Mouse (Mus musculus): ENCODE results near the gene 6820408C15Rik.
A peak's percentile ranks its signal among the peaks of the same experiment; 100 is the strongest.
"Not testable (repeated sequence)": the region's sequence is repeated elsewhere in the genome, so short reads cannot be mapped to it uniquely, and the experiment has no call there.

The 6820408C15Rik gene

DNA sequence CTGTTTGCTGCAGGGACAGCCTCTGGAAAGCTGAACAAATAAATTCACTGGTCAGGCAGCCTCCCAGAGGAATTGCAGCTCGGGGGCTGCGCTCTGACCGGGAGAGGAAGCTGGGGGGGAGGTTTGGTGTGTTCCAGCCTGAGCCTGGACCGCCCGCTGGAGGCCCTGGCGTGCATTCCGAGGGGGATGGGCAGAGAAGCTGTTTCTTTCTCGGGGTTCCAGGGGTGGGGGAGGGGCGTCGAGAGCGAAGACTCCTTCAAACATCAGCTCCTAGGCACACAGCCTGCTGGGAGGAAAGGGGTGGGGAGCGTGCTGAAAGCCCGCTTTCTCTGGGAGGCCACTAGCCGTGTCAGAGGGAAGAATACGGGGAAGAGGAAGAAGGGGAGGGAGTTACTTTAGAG lies 4.4 kb upstream of the 6820408C15Rik start:
- no peak for DNase-seq (ENCODE audit: extremely low read depth, insufficient read length, low spot score)

DNA sequence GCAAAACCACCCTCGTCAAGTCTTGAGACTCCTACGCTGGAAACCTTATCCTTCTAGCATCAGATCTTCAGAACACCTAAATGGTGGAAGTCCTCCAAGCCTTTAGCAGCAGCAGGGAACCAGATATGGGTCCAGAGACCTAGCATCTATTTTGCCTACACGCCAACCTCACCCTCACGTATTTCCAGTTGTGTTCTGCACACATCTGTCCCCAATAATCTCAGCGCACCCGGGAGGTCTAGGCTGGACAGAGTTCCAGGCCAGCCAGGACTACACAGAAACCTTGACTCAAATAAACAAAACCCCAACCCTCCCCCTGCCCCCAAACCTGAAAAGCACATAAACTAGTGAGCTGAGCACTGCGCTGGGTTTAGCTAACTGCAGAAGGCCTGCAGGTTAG lies 3.9 kb upstream of the 6820408C15Rik start:
- DNase-seq (ENCODE audit: extremely low read depth, insufficient read length, low spot score), result no peak

DNA sequence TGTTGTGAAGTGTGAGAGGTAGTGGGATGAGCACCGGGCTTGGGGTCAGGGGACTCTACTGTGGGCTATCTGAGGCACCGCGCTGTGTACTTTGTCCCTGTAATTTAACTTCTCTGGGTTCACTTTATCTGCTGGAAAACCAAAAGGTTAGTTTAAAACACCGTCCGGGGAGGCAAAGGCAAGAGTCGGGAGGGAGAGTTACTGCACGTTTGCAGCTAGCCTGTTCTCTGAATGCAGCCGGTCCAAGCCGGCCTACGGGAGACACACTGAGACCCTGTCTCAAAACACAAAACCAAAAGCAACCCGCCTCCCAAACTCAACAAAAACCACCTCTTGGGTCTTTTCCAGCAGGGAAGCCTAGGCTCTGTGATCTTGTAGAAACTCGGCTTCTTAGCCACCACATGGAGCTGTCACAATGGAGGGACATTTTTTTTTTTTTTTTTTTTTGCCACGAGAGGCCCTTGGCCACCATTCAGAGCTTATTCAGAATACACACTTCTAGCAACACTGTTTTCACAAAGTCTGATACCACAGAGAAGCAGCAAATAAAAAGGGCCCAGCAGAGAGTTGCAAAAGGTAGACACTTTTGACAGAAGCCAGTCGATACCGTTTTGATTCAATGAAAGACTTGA lies 2.7 kb upstream of the 6820408C15Rik start:
- no peak for DNase-seq (ENCODE audit: extremely low read depth, insufficient read length, low spot score)

DNA sequence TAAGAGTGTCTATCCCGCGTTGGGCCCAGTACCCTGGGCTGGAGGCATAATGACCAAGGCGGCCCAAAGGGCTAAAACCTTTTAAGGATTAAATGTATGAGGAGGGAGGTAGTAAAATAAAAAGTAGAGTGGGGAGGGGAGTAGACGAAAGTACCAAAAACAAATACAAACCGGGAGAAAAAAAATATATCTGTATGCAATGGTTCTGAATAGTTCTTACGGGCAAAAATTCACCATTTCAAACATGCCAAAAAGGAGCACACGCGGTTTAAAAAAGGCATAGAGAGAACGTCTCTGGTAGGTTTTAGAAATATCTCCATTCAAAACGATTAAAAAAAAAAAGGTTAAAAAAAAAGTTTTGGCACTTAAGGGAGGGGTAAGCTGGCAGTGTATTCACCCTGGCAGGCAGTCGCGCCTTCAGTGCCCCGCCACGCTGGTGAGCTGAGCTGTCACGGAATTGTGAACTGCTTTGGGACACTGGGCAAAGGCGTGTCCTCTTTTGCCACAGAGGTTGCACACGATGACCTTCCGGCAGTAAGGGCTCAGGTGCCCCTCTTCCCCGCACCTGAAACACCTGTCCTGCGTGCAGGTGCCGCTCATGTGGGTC lies 2.1 kb upstream of the 6820408C15Rik start:
- no peak for DNase-seq (ENCODE audit: extremely low read depth, insufficient read length, low spot score)

DNA sequence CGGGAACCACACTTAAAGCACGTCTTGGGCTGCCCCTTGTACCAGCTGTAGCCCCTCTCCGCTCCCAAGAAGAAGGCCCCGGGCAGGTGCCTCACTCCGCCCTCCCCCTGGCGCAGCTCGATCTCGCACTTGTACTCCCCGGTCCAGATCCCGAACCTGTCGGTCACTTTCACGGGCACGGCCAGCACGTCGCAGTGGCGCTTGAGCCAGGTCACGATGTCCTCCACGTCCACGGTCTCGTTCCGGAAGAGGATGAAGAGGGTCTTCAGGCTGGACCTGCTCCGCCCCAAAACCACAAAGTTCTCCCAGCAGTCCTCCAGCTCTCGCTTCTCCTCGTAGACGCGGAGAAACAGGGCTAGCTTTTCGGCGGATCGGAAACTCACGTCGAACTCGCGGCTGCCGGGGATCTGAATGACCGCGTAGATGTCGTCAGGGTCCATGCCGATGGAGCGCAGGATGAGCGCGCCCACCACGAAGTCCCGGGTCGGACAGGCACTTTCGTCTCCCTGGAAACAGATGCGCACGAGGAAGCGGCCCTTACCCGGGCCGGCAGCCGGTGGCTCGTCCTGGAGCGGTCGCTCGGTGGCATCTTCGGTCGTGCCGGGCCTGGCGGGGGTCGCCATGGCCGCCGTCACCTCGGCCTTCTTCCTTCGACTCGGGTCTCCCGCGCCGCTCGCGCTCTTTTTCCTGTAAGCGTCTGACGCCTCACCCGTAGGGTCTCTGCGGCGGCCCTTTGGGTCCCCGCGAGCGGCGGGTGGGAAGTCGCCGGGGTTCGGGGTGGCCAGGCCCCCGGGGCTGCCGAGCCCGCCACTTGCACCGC lies 1.4 kb upstream of the 6820408C15Rik start:
- DNase-seq (ENCODE audit: extremely low read depth, insufficient read length, low spot score), result no peak

DNA sequence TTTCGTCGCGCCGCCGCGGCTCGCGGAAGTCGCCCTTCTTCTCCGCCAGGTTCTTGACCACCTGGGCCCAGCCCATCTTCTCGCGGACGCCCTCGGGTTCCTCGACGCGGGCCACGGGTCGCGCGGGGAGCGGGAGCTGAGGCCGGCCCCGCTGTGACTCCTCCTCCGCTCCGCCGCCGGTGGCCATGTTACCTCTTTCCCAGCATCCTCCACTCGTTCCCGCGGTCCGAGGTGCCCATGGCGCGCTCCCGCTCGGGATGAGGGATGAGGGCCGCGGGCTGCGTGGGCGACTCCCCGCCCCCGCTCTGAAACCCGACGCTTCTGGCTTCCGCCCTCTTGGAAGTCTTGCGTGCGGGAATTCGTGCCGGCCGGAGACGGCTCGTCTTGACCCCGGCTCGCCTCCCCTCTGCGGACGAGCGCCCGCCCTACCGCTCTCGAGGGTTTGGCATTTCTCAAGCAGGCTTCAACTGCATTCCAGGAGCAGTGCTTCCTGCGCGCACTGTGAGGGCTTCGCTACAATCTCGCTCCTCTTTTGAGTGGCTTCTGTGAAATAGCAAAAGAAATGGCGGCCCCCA lies 709 bp upstream of the 6820408C15Rik start, which contains the start of gene Zcchc3:
Gene Zcchc3, minus strand, starts transcription at position 437 of the 575 bp plus-strand sequence.
- DNase-seq (ENCODE audit: extremely low read depth, insufficient read length, low spot score), result no peak

DNA sequence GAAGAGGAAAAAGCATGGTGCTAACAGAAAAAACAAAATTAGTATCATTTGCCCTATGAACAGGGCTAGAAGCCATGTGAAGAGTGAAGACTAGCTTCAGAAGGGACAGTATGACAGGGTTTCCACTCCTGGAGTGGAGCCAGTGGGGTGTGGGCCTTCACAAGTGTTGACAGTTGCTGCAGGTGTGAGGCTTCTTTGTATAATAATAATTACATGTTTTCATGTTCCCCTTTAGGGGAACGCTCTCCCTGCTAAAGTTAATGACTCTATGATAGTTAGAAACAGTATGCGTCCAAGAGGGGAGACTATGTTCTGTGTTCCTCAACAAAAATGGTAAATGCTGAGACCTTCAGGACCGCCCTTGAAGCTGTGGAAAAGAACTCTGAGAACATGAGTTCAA lies 399 bp downstream of the 6820408C15Rik start:
- DNase-seq (ENCODE audit: extremely low read depth, insufficient read length, low spot score), result no peak

DNA sequence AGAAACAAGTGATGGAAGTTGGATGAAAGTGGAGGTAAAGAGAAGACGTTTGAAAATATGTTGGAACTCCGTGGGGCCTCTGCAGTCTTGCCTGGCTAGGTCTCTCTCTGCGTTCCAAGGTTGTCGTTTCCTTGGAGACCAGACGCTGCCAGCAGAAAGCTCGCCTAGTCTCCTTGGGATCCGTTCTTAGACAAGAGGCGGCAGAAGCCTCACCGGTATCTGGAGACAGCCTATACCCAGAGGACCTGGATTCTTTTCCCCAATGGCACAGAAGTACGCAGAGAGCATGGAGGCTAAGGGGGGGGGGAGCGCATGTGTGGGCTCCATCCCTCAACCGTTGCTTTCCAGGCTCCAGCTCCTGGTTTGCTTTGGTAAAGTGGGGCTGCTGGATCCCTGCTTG lies 12.1 kb downstream of the 6820408C15Rik start:
- DNase-seq (ENCODE audit: extremely low read depth, insufficient read length, low spot score), result no peak

DNA sequence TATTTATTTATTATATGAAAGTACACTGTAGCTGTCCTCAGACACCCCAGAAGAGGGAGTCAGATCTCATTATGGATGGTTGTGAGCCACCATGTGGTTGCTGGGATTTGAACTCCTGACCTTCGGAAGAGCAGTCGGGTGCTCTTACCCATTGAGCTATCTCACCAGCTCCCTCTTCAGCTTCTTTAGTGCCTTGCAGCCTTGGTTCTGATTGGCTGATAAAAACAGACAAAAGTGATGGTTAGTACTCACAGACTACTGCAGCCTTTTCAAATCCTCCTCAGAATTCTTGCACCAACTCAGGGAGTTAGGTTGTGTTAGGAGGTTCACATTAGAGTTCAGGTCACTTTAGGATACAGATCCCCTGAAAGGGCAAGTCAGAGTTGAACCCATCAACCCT lies 13.1 kb downstream of the 6820408C15Rik start:
- not testable (repeated sequence) for DNase-seq (ENCODE audit: extremely low read depth, insufficient read length, low spot score)

DNA sequence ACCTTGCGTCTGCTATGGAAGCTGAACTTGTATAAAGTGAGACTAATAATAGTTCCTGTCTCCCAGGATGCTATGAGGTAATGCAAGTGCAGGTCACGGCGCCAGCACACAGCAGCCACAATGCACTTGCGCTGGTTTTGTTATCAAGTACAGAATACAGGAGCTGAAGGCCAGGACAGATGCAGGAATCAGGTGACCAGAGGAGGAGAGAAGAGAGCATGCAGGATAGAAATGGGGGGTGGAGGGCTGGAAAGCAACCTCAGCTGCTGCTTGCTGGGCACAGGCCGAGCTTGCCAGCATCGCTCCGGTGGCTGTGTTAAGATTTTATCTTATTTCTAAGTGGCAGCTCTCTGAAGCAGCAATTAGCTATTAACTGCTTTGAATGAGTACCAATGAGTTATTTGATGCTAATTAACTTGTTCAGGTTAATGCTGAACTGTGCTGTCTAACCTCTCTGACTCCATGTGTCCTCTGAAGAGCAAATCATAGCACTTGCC lies 21.1 kb downstream of the 6820408C15Rik start:
- DNase-seq (ENCODE audit: extremely low read depth, insufficient read length, low spot score), result no peak

DNA sequence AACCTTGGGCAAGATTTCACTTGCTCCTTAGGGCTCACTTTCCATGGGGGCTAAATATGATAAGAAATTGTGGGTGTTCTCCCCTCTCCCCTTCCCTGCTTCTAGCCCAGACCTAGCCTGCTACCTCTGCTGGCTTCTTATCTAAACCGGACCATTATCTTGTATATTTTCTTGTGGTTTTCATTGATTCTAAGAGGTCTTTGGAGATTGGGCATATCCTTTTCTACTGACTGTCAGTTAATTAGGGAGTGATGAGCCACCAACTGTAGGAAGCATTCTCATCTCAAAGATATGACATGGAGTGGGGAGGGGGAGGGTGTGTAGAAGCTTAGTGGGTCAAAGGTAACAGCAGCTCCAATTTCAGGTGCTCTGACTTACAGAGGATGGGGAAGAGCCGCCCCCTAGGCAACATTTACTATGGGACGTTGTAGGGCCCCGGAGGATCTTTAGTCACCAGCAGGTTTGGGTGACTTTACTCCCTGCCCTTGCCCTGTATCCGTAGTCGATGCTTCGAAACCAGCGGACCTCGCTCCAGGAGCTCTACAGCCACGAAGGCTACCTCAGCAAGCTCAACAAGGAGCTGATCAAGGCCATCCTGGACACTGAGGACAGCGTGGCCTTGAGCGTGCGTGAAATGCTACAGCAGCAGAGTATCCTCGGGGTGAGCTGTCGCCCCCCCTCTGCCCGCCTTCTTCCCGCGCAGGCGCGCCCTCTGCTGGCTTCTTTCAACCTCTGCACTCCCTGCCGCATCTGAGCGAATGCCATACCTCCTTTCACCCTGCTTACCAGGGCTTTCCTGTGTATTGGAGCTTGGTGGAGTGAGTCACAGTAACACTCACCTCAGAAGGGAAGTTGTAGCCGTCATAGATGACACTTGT lies 21.8 kb downstream of the 6820408C15Rik start:
- DNase-seq (ENCODE audit: extremely low read depth, insufficient read length, low spot score), result peak; percentile 74

DNA sequence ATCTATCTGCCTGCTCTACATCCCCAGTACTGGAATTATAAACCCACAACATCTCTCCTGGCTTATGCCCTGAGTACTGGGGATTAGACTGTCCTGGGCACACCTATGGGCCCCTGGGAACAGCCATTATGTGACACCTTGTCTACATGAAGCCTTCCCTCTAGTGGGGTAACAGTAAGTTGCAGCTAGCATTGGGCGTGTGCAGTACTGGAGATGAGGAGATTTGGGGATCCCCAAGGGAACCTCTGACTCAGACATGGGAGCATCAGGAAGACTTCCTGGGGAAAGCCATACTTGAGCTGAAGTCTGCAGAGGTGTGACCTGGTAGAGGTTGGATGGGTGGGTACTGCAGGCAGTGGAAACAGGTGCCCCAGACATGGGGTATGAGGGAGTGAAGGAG lies 23.6 kb downstream of the 6820408C15Rik start:
- no peak for DNase-seq (ENCODE audit: extremely low read depth, insufficient read length, low spot score)

DNA sequence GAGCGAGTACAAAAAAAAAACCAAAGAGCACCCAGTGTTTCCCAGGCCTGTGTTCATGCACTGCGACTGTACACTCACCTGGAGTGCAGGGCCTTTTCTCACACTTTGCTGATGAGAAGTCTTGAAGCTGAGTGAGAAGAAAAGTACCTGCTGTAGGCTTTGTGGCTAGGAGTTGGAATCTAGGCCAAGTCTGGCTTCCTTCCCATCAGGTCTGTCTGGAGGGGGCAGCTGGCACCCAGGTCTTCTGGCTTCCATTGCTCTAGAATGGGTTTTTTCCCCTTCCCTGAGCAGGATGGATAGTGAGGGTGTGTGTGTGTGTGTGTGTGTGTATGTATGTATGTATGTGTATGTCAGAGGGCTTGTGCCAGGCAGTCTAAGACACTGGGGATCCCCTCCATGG lies 24.4 kb downstream of the 6820408C15Rik start:
- no peak for DNase-seq (ENCODE audit: extremely low read depth, insufficient read length, low spot score)

DNA sequence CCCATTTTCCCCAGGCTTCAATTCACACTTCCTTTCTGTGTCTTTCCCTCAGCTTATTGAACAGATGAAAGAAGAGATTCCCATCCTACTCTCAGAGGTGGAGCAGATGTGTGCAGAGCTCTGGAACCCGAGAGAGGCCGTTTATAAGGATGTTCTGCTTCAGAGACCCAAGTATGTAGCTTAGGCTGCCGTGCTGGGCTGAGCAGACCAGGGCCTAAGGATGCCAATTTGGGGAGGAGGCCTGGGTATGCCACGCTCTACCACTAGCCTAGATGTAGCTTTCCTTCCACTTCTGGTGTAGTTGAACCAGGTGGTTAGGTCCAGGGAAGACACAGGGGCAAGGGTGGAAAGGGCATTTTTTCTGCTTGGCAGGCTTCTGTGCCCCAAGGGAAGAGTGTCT lies 26.9 kb downstream of the 6820408C15Rik start:
- DNase-seq (ENCODE audit: extremely low read depth, insufficient read length, low spot score), result no peak

DNA sequence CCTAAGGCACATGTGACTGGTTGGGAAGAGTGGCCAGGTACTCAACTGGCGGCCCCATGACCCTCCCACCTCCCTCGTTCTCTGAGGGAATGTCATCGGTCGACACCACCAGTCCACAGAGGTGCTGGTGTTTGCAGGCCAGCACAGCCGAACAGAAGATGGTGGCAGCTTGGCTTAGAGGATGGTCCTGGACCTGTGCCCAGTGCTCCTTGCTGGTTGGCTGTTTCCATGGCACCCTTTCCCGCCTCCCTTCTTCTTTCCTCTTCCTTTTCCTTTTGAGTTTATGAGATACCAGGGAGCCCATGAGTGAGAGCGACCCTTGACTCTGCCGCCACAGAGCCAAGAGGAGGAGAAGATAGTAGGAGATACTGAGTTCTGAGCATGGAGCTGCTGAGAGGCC lies 27.9 kb downstream of the 6820408C15Rik start:
- DNase-seq (ENCODE audit: extremely low read depth, insufficient read length, low spot score), result no peak

DNA sequence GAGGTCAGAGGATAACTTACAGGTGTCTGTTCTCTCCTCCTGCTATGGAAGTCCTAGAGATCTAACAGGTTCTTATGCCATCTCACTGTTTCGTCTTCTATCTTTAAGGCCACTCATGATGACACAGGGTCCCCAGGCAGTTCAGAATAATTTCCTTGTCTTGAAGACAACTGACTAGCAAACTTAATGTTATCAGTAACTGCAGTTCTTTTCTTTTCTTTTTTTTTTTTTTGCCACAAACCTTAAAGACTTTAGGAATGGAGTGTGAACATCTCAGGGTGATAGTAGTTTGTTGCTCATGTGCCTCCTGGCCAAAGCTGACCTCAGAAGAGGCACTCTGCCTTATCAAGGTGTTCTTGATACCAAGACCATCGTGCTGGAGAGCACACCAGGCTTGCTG lies 31.3 kb downstream of the 6820408C15Rik start:
- DNase-seq (ENCODE audit: extremely low read depth, insufficient read length, low spot score), result no peak

DNA sequence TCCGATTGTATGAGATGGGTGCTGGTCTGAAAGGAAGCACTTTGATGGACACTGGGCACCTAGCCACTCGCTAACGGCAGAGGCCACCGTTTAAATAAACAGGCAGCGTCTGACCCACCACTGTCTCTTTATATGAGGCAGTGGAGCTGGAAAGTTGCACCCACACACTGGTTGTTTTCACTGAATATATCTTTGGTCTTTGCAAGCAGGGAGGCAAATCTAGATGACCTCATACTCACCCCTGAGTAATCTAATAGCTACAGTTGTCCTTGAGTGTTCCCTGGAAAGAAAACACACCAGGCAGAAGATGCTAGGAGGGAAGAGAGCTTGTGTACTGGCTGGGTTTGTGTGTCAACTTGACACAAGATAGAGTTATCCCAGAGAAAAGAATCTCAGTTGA lies 32.1 kb downstream of the 6820408C15Rik start:
- no peak for DNase-seq (ENCODE audit: extremely low read depth, insufficient read length, low spot score)

DNA sequence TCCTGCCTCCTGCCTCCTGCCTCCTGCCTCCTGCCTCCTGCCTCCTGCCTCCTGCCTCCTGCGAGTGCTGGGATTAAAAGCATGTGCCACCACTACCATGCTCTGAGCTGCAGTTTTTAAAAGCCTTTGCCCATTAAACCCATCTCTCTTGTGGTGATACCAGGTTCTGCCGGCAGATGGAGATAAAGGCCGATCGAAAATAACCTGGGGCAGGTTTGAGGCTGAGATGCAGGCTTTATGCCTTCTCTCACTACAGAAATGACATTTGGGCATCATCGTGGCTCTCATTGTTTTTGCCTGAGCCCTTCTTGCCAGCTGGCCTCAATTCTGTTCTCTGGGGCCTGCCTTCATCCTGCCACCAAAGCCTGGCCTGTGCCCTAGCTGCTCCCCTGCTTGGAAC lies 34.9 kb downstream of the 6820408C15Rik start:
- no peak for DNase-seq (ENCODE audit: extremely low read depth, insufficient read length, low spot score)

DNA sequence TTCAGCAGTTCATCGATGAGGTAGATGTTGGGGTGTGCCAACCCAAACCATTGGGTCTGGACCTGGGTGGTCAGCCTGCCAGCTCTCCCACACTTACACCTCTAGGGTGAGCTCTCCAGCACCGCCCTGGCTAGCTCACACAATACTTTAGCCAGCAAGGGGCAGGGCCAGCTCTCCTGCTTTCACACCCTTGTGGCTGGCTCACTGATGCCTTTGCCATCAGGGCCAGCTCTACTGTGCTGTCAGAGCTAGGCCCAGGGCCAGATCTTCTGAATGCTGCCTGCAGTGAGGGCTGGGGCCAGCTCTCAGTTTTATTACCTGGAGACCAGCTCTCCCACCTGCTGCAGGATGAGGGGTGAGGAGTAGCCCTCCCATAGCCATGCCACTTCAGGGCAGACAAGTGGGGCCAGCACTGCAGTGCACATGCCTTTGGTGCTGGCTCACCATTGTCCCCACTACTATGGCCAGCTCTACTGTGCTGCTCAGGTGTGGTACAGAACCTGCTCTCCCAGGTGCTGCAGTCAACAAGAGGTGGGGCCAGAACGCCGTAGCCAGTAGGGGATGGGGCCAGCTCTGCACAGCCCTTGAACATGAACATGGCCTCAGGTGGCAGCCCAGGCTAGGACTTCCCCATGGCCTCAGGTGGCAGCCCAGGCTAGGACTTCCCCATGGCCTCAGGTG lies 36.9 kb downstream of the 6820408C15Rik start:
- DNase-seq (ENCODE audit: extremely low read depth, insufficient read length, low spot score), result no peak

DNA sequence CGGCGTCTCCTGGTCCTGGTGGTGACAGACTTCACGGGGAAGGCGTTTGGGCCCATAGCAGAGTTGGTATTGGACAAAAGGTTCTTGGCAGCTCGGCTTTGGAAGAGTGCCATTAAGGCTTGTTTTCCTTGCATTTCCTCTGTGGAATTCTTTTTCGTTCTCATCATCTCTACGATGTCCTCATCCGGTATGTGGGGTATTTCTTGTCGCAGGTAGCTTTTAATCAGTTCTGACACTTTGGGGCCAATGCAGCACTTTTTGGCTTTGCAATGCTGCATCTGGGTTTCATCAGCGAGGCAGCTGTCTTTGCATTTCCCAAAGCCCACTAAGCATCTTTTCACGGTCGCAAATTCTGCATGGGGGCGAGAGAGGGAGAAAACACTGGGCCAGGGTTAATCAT lies 43.9 kb downstream of the 6820408C15Rik start:
- no peak for DNase-seq (ENCODE audit: extremely low read depth, insufficient read length, low spot score)
